Mouse (Mus musculus) olfactory bulb, adult 2 months (tissue): ENCODE data around the gene Prom1.

Experiments
- CTCF ChIP-seq: fragments of 200-500 bp; IDR thresholded peaks from 2 replicates; pipeline ENCODE4 v1.5.1; 2012; ENCODE audit warnings: low read depth, mild to moderate bottlenecking, low read length, moderate library complexity; ENCODE audit not compliant: insufficient read depth
- POLR2A ChIP-seq: fragments of 200-500 bp; IDR thresholded peaks from 2 replicates; pipeline ENCODE4 v1.6.1; 2012; ENCODE audit warnings: mild to moderate bottlenecking, low read depth, low read length, moderate library complexity; ENCODE audit not compliant: insufficient read depth

DNA sequence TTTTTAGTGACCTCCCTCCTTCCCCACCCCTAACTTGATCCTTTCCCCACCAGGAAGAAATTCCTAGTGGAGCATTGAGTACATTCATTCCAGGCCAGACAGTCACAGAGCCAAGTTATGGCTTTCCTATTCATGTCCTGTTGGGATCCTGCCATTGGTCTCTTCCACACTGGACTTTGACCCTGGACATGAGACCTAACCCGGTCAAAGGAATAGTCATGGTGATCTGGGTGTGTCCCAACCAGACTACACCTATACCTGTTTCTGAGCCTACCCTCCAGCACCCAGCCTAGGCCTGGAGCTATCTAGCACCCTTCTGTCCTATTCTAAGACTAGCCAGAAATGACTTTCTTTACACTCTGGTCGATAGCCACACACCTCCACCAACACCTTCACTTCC, 11.3 kb upstream of the Prom1 start:
- no peak for TF ChIP-seq POLR2A
- no peak for TF ChIP-seq CTCF
